Mouse (Mus musculus): ENCODE data around the gene Pkp4. TPM values are rescaled to one million over a fixed set of nuclear protein-coding genes. Genes with fewer than 3 reads are reported as not detected.

The Pkp4 gene
- polyA plus RNA-seq, 1 experiment from 2014 or later: 24.7 TPM

DNA sequence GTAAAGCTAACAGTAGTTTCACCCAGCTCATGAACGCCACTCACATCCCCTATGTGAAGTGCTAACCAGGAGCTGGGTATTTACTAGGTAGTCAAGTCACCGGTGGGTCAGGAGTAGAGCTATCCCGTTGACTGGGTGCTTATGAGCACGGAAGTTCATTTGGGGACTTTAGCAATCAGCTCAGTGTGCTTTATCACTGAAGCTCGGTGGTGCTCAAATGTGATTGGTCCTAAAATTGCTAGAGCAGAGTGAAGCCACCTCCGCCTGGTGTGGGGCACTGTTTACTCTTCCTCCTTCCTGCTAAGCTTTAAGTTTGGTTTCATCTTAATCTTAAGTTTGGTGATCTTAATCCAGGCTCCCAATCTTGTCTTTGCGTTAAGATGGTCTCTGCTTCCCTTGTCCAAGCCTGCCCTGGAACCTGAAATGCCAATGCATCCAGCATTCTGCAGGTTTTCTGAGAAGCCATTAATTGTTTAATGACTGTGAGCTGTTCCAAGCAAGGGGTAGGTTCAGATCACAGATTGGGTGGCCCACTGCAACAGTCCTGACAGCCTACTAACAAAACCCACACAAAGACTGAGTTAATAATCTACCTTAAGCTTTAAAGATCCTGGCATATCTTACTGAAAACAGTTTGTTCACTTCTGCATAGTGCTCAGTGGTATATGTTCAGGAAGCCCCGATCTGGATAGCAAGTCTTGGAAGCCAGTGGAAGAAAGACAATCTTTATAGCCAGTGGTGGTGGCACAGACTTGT lies 67.0 kb downstream of the Pkp4 start:
- H3K27ac ChIP-seq: no peak overlapping the region
- H3K9ac ChIP-seq: no peak overlapping the region
- ATAC-seq (replicated peaks; ENCODE audit: low FRiP score): no peak
- no peaks in the 10 kb centered on the region for H3K36me3 ChIP-seq
- peaks cover 11% of the 10 kb centered on the region; the same call in 1 of the 2 replicates for H3K4me1 ChIP-seq
- WGBS: 84% methylated on average over 8 of the region's 8 CpGs
- no peaks in the 10 kb centered on the region for H3K27me3 ChIP-seq
- H3K4me3 ChIP-seq (replicated peaks): no peak overlapping the region
- H3K9me3 ChIP-seq (replicated peaks): no peaks in the 10 kb centered on the region
- H3K4me2 ChIP-seq: no peak overlapping the region

DNA sequence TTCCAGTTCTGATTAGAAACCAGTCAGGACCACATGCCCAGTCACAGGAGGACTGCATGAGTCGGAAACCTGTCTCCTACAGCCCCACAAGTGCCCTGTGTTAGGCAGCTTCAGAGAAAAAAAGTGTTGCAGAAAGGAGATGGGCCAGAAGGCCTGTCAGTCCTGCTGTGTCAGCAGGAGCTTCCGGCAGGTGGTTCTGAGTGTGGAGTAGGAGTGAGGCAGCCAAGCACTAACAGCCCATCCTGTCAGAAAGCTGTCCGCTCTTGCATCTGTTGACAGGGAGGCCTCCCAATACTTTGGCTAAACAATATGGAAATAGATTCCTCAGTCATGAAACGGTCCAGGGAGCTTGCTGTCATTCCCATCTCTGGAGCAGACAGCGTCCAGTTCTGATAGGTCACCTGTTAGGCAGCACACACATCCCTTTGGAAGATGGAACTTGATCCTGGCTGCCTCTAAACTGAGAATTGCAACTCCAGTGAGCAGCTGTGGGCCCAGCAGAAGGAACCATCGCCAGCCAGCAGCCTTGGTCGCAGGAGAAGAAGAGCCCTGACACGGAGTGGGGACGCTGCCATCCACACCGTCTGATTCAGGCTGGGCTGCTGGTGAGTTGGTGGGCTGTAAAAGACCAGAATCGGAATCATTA lies 68.7 kb downstream of the Pkp4 start:
- Histone ChIP-seq H3K27ac (peak overlapping the region; percentile 27; the same call in 1 of the 2 replicates), H3K9me3 (replicated peaks) (no peaks in the 10 kb centered on the region), H3K4me2 (no peak overlapping the region), H3K36me3 (no peaks in the 10 kb centered on the region), H3K27me3 (no peaks in the 10 kb centered on the region), H3K9ac (no peak overlapping the region), H3K4me1 (peaks cover 11% of the 10 kb centered on the region; the same call in 1 of the 2 replicates), H3K4me3 (replicated peaks) (no peak overlapping the region)
- WGBS: 70% methylated on average over 11 of the region's 11 CpGs
- ATAC-seq (replicated peaks; ENCODE audit: low FRiP score): peak; percentile 44; the same call in 1 of the 2 replicates

DNA sequence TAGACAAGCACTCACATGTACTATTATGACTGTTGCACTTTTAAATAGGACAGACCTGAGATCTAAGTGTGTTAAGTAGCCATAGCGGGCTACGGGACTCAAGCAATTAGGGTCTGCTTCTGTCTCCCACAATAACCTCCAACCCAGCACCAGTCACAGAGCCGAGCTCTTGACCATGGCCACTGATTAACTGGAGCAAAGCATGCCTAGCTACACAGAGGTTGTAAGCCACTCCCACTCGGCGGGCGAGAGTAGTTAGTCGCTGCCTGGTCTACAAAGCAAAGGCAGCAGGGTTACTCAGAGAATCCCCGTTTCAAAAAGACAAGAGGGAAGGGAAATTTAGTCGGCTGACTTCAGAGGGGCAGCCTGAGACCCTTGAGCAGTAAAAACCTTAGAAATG lies 70.0 kb downstream of the Pkp4 start:
- H3K9ac ChIP-seq: no peak overlapping the region
- peaks cover 11% of the 10 kb centered on the region; the same call in 1 of the 2 replicates for H3K4me1 ChIP-seq
- H3K27me3 ChIP-seq: no peaks in the 10 kb centered on the region
- H3K27ac ChIP-seq: no peak overlapping the region
- H3K4me3 ChIP-seq (replicated peaks): no peak overlapping the region
- no peaks in the 10 kb centered on the region for H3K36me3 ChIP-seq
- H3K9me3 ChIP-seq (replicated peaks): no peaks in the 10 kb centered on the region
- WGBS: 49% methylated on average over 9 of the region's 9 CpGs
- no peak overlapping the region for H3K4me2 ChIP-seq
- peak; percentile 74 for ATAC-seq (replicated peaks; ENCODE audit: low FRiP score)

DNA sequence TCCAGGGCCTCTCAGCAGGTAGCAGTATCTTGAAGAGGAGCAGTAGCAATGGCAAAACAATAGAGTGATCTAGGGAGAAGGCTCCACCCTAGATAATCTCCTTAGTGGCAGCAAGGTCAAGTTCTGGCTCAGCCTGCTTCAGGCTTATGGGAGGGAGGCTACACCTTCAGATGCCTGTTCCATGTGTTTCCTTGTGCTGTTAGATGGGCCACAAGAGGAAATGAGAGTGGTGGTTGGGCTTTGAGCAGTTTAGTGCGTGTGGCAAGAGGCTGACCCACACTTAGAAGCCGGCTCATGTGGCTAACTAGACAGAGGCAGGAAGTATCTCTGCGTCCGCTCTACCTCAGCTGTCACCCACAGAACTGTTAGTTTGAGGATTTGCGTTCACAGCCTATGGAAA lies 70.9 kb downstream of the Pkp4 start:
- WGBS: 81% methylated on average over 5 of the region's 5 CpGs
- Histone ChIP-seq H3K27me3 (no peaks in the 10 kb centered on the region), H3K9me3 (replicated peaks) (no peaks in the 10 kb centered on the region), H3K4me1 (peaks cover 11% of the 10 kb centered on the region; the same call in 1 of the 2 replicates), H3K4me3 (replicated peaks) (no peak overlapping the region), H3K27ac (no peak overlapping the region), H3K36me3 (no peaks in the 10 kb centered on the region), H3K4me2 (no peak overlapping the region), H3K9ac (no peak overlapping the region)
- no peak for ATAC-seq (replicated peaks; ENCODE audit: low FRiP score)

DNA sequence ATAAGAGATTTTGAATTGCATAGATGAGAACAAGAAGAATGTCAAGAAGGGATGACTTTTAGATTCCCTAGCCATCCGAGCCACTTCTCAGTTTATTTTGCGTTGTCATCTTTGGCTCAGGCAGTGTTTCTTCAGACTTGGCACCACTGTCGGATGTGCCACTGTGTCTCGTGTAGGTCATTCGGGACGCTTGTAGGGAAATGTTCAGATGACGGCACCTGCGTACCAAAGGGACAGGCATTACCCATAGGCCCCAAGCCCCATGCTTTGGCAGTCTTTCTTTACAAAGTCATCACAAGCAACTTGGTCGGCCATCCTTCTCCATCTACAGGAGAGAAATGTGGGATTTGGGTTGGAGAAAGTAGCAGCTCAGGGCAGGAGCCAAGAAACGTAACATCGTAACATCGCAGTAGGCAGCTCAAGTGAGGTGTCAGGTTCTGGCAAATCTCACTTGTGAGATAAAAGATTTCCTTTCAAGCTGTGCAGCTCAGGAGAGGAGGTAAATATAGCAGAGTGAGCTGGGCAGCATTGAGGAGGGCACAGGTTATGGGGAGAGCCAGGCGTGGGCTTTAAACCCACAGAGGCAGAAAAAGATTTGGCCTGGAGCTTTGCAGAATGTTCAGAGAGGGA lies 72.8 kb downstream of the Pkp4 start:
- no peak for ATAC-seq (replicated peaks; ENCODE audit: low FRiP score)
- 91% methylated on average over 13 of the region's 13 CpGs for WGBS
- Histone ChIP-seq H3K27ac (no peak overlapping the region), H3K4me1 (peaks cover 7% of the 10 kb centered on the region; the same call in 1 of the 2 replicates), H3K27me3 (no peaks in the 10 kb centered on the region), H3K9me3 (replicated peaks) (no peaks in the 10 kb centered on the region), H3K36me3 (peaks cover 6% of the 10 kb centered on the region; the same call in 1 of the 2 replicates), H3K9ac (no peak overlapping the region), H3K4me3 (replicated peaks) (no peak overlapping the region), H3K4me2 (no peak overlapping the region)

DNA sequence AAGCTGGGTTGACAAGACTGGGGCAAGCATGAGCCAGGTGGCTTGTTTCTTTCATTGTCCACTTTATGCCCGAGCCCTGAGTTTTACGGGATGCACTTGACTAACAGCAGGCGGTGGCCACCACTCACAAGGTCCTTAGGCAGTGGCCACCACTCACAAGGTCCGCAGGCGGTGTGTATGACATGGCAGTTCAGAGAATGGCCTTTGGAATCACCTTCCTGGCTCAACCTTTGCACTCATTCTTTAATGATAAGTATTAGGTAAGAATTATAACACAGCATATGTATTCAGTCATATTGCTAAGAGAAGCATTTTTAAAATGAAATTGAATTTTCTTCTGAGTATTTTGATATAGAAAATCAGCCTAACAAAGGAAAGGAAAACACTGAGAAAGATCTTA lies 73.3 kb downstream of the Pkp4 start:
- Histone ChIP-seq H3K9ac (no peak overlapping the region), H3K4me3 (replicated peaks) (no peak overlapping the region), H3K36me3 (peaks cover 6% of the 10 kb centered on the region; the same call in 1 of the 2 replicates), H3K9me3 (replicated peaks) (no peaks in the 10 kb centered on the region), H3K4me2 (no peak overlapping the region), H3K4me1 (peaks cover 6% of the 10 kb centered on the region; the same call in 1 of the 2 replicates), H3K27me3 (no peaks in the 10 kb centered on the region), H3K27ac (no peak overlapping the region)
- WGBS: 82% methylated on average over 5 of the region's 5 CpGs
- ATAC-seq (replicated peaks; ENCODE audit: low FRiP score): no peak

DNA sequence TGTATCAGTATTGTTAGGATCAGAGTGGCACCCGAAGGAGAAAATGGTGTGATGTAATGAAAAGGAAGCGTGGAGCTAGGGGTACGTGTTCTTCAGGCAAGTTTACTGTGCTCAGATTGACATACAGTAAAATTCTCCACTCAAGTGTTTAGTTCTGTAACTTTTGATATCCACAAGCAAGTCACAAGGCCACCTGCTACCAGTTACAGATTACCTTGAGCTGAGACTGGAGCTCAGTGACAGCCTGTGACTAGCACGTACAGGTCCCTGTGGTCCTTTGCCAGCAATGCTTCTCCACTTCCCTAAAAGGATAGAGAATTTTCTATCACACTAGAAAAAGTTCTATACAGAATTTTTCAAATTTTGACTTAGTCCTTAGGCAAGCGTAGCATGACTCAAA lies 73.9 kb downstream of the Pkp4 start:
- 92% methylated on average over 5 of the region's 5 CpGs for whole genome bisulfite sequencing
- Histone ChIP-seq H3K4me2 (no peak overlapping the region), H3K4me3 (replicated peaks) (no peak overlapping the region), H3K27me3 (no peaks in the 10 kb centered on the region), H3K9ac (no peak overlapping the region), H3K36me3 (peaks cover 6% of the 10 kb centered on the region; the same call in 1 of the 2 replicates), H3K9me3 (replicated peaks) (no peaks in the 10 kb centered on the region), H3K27ac (no peak overlapping the region), H3K4me1 (0 out of 2 replicates have a peak, but pooled peaks cover 2% of the 10 kb centered on the region)
- ATAC-seq (replicated peaks; ENCODE audit: low FRiP score): no peak

DNA sequence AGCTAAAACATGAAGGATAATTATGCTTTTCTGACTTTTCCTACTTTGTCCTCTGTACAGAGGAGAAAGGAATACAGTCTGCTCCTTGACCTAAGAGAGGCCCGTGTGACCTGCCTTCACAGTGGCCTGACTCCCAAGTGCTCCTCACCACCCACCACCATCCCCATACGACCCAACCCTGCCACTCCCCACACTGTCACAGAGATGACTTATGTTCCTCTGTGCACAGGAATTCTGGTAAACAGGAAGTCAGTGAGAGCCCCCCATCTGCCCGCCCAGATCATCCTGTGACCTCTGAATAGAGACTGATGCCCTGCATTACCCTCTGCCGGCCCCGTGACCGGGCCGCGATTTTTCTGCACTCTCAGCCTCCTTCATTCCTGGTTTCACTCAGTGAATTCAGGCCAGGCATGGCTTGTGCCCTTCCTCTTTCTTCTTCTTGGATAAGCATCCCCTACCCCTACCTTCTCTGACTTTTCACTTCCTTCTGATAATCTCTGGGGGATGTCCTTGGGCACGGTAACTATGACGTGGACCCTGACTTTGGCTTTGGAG lies 79.3 kb downstream of the Pkp4 start:
- no peak overlapping the region for H3K9ac ChIP-seq
- H3K4me1 ChIP-seq: no peaks in the 10 kb centered on the region
- H3K4me2 ChIP-seq: no peak overlapping the region
- 64% methylated on average over 10 of the region's 10 CpGs for WGBS
- H3K27me3 ChIP-seq: no peaks in the 10 kb centered on the region
- ATAC-seq (replicated peaks; ENCODE audit: low FRiP score): no peak
- no peaks in the 10 kb centered on the region for H3K9me3 ChIP-seq (replicated peaks)
- peaks cover 6% of the 10 kb centered on the region; the same call in 1 of the 2 replicates for H3K36me3 ChIP-seq
- H3K4me3 ChIP-seq (replicated peaks): no peak overlapping the region
- no peak overlapping the region for H3K27ac ChIP-seq

DNA sequence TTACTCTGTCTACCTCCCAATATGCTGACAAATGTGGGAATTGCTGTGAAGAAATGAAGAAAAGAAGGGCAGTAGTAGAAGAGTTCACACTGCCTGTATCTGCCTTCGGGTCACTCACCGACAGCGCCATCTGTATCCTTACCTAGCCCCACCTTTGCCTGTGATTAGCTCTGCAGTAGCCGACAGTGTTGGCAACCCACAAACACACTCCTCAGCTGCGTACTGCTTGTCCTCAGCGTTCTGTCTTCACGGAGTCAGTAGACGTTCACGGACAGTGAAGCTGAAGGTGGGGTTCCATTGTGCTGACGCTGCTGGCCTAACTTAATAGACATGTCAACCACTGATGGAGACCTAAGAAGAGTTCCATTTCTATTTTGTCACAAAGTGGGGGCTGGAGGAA lies 81.5 kb downstream of the Pkp4 start:
- H3K4me1 ChIP-seq: no peaks in the 10 kb centered on the region
- no peak overlapping the region for H3K4me3 ChIP-seq (replicated peaks)
- H3K9ac ChIP-seq: no peak overlapping the region
- H3K27ac ChIP-seq: no peak overlapping the region
- H3K36me3 ChIP-seq: peaks cover 6% of the 10 kb centered on the region; the same call in 1 of the 2 replicates
- no peaks in the 10 kb centered on the region for H3K9me3 ChIP-seq (replicated peaks)
- 87% methylated on average over 10 of the region's 10 CpGs for WGBS
- no peak overlapping the region for H3K4me2 ChIP-seq
- no peaks in the 10 kb centered on the region for H3K27me3 ChIP-seq
- no peak for ATAC-seq (replicated peaks; ENCODE audit: low FRiP score)

DNA sequence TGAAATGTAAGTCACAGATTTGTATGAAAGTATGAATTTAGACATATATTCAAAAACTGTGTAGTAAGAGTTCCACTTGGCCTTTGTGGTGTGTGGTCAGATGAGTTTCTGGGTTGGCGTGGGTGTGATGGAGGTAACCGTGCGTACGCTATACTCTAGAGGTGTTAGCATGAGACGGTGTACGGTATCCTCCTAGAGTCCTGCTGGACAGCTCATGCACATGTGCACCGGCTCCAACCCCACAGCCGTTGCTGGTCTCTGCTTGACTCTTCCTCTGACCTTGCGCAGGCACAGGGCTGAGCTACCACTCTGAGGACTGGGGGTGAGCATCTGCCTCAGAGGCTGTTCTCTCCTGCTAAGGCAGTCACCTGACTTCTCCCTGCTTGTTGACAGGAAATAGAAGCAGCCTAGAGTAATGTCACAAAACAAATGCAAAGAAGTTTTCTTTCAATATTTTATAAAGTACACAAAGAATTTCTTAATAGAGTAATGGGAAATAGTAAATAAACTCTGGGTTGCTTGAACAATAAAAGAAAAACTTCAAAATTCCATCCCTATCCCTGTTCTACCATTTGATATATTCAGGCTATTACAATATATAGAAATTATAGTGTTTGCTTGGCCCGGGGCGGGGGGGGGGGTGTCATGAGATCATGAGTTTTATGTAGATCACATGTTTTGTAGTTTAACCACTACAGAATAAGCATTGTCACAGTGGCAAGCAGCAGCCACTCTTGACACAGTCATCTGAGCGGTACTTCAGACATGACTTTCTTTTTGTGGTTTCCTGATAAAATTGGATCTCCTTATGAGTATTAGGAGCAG lies 83.8 kb downstream of the Pkp4 start:
- no peaks in the 10 kb centered on the region for H3K4me1 ChIP-seq
- H3K9me3 ChIP-seq (replicated peaks): no peaks in the 10 kb centered on the region
- no peak overlapping the region for H3K27ac ChIP-seq
- no peak for ATAC-seq (replicated peaks; ENCODE audit: low FRiP score)
- H3K9ac ChIP-seq: no peak overlapping the region
- no peak overlapping the region for H3K4me2 ChIP-seq
- 90% methylated on average over 12 of the region's 12 CpGs for WGBS
- no peak overlapping the region for H3K4me3 ChIP-seq (replicated peaks)
- no peaks in the 10 kb centered on the region; the same call in 1 of the 2 replicates for H3K36me3 ChIP-seq
- no peaks in the 10 kb centered on the region for H3K27me3 ChIP-seq

DNA sequence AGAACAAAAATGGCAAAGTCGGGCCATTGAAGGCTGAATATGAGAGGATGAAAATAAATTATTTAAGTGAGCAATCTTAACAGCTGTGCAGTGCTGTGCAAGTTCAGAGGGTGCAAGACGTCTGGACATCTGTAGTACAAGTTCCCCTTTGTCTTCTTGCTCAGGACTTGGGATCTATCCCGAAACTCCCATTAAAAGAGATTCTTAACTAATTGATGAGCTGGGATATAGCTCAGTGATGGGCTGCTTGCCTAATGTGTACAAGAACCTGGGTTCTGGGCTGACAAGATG lies 84.4 kb downstream of the Pkp4 start:
- no peak overlapping the region for H3K4me2 ChIP-seq
- no peaks in the 10 kb centered on the region for H3K27me3 ChIP-seq
- no peak overlapping the region for H3K4me3 ChIP-seq (replicated peaks)
- H3K36me3 ChIP-seq: no peaks in the 10 kb centered on the region; the same call in 1 of the 2 replicates
- H3K4me1 ChIP-seq: no peaks in the 10 kb centered on the region
- H3K27ac ChIP-seq: no peak overlapping the region
- H3K9ac ChIP-seq: no peak overlapping the region
- H3K9me3 ChIP-seq (replicated peaks): no peaks in the 10 kb centered on the region
- WGBS: 85% methylated on average over 3 of the region's 3 CpGs
- ATAC-seq (replicated peaks; ENCODE audit: low FRiP score): no peak

Measured in kidney, embryonic 15.5 days (tissue).